Mouse (Mus musculus) gonadal fat pad, adult 2 months (tissue): ENCODE results near the gene Syngr2. TPM values are rescaled to one million over a fixed set of nuclear protein-coding genes. Genes with fewer than 3 reads are reported as not detected.
"Not testable (repeated sequence)": the region's sequence is repeated elsewhere in the genome, so short reads cannot be mapped to it uniquely, and the experiment has no call there.

Experiments
- DNase-seq: peaks from one replicate; pipeline ENCODE4 v3.0.0-alpha.2; 2012; ENCODE audit warnings: low read depth
- polyA plus RNA-seq: library from polyadenylated mRNA; depleted of rRNA; stranded (reverse); fragments of >200 nt; gene quantifications from 2 replicates; pipeline ENCODE4 v1.2.3, GENCODE M21; 2012

Syngr2 gene
- polyA plus RNA-seq, 1 experiment, result 133 TPM

DNA sequence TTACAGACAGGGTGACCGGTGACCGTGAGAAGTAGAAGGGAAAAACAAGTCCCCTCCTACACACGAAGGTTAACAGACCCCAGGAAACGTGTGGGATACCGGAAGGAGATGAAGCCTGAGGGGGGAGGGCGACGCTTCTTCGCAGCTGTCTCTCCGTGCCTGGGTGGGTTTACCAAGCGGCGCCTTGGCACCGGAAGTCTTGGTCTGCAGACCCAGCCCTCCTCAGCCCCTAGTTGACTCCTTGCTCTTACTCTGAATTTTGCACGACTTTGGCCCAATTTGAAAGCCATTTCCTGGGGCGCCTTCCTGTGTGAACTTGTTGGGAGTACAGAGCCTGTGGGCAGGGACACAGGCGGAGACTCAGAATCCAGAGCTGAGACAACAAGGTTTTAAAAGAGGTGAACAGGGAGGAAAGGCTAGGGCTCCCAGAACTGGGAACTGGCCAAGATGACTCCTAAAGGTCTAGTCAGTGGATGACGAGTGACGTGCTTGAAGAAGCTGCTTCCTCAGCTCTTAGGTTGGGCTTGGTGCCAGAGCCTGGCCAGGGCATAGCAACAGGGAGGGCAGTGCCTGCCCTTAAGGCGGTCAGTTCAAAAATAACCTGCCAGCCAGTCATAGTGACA lies 28.2 kb upstream of the Syngr2 start:
- no peak for DNase-seq

DNA sequence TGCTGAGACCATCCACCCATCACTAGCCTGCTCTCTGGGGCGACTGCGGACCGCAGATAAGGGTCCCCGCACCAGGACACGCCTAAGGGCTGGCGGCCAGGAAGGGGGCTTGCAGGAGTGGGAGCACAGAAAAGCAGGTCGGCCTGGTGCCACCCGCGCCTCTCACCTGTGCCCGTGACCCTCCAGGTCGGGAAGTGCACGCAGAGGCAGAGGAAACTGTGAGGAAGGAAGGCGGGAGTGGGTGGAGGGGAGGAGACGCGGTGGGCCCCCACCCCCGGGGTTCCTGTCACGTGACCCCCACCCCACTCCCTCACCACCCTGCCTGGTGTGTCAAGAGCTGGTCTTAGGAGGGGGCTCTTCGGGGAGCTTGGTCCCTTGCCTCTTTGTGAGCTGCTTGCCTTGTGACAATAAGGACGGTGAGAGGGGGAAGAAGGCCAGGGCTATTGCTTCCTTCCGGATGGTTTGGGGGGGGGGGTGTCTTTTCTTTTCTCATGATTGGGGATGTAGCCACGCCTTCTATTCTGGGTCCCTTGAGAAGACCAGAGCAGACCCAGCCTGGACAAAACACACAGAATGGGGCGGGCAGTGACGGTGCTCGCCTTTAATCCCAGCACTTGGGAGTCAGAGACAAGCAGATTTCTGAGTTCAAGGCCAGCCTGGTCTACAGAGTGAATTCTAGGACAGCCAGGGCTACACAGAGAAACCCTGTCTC lies 27.3 kb upstream of the Syngr2 start, which contains the start of the genes Tmc8 and Tmc6:
Tmc8 (plus strand) TSS at position 84 of the 712 bp plus-strand sequence.
Tmc6 (minus strand) TSS at position 206 of the 712 bp plus-strand sequence.
- no peak for DNase-seq

DNA sequence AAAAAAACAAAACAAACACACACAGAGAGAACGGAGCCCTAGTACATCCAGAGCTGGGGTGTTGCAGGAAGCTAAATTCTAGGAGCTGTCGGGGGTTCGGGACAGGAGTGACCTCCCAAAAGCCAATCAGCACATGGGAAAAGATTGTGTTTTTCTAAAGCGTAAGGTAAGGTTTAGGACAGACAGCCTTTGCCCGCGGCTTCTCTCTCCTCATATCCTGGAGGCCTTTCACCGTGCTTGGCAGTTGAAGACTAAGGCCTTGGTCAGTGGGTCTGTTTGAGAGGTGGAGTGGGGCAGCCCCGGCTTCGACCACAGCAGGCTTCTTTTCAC lies 26.8 kb upstream of the Syngr2 start:
- no peak for DNase-seq

DNA sequence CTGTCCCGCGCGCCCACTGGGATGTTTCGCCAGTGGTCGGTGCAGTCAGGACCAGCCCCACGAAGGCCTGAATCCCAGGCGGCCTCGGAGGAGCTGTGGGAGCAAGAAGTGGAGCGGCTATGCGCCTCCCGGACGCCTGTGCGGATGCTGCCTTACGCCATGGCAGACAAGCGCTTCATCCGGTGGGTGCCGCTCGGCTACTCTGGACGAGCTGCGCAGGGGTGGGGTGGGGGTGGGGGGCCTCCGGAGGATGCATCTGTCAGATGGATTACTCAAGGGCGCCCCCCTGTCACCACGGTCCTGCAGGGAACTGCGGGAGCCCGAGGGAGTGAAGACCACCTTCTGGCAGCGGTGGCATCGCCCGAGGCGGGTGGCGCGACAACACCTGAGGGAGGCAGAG lies 26.4 kb upstream of the Syngr2 start:
- DNase-seq, result no peak

DNA sequence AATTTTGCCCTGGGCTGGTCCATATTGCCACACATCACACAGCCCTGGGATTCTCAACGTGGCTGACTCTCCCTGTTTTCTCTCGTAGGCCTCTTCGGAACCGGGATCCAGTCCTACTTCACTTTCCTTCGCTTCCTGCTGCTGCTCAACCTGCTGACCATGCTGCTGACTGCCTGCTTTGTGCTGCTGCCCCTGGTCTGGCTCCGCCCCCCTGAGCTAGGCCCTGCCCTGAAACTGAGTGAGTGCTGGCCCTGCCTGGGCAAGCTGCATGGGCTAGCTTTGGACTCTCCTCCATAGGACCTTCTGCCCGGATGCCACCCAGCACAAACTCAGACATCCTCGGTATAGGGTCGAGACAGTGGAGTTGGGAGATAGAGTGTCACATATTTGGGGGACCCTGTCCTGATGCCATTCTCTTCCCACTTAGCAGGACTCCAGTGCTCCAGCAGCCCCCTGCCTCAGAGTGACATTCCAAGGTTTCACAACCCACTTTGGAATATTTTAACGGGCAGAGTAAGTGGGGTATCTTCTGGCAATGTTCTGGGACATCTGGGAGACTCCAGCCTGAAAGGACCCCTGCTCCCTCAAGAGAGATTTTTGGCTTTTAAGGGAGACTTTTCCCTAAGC lies 25.7 kb upstream of the Syngr2 start:
- no peak for DNase-seq

DNA sequence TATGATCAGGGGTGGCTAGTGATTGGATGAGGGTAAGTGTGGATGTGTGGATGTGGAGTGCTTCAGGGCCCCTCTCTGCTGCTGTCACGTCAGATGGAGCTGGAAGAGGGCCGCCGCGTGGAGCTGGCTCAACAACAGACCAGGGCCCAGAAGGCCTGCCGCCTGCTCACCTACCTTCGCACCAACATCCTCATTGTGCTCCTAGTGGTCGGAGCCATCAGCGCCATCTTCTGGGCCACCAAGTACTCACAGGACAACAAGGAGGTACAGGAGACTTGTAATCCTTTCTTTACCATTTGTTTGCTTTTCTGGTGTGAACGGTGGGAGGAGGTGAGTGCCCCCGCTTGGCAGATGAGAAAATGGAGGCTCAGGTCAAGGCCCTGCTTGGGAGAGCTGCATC lies 23.2 kb upstream of the Syngr2 start:
- no peak for DNase-seq

DNA sequence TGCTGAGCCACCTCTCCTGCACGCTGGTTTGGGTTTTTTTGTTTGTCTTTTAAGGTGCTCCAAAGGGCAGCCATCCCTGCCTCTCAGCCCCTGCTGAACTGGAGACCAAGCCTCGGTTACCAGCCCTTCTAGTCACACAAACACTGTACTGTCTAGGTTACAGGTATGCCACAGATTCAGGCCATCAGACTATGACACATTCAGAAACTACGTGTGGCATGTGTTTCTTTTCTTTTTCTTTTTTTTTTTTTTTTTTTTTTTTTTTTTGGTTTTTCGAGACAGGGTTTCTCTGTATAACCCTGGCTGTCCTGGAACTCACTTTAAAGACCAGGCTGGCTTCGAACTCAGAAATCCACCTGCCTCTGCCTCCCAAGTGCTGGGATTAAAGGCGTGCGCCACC lies 21.0 kb upstream of the Syngr2 start:
- DNase-seq, result not testable (repeated sequence)

DNA sequence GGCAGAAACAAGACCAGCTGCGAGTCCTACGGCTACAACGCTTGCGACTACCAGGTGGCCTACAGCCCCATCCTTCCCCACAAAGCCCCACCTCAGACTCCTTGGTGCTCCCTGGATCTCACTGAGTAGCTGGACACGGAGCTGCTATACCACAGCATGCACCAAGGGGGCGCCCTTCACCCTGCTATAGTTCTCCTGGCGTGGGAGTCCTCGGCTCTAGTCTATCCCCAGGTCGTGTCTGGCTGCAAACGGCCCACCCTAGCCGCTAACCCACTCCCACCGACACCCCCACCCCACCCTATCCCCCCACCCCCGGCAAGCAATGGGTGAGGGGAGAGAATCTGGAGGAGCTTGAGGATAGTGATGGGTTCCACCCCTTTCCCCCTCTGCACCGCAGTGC lies 19.2 kb upstream of the Syngr2 start:
- DNase-seq, result no peak

DNA sequence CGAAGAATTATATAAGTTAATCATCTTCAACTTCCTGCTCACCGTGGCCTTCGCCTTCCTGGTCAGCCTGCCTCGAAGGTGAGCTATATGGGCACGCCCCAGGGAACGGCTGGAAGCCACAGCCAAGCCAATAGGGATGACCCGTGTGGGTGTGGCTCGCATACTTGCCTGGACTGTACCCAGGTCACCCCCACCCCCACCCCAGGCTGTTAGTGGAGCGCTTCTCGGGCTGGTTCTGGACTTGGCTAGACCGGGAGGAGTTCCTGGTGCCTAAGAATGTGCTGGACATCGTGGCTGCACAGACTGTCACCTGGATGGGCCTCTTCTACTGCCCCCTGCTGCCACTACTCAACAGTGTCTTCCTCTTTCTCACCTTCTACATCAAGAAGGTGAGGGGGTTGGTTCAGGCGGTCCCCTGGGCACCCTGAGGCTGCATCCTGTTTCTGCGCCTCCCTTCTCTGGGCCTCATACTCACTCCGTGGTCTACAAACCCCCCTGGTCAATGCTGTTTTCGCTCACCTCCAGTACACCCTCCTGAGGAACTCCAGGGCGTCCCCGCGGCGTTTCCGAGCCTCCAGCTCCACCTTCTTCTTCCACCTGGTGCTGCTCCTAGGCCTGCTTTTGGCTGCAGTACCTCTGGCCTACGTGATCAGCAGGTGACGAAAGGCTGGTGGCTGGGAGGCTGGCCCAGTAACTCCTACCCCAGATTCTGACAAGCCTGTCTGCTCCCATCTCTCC lies 18.6 kb upstream of the Syngr2 start:
- no peak for DNase-seq

DNA sequence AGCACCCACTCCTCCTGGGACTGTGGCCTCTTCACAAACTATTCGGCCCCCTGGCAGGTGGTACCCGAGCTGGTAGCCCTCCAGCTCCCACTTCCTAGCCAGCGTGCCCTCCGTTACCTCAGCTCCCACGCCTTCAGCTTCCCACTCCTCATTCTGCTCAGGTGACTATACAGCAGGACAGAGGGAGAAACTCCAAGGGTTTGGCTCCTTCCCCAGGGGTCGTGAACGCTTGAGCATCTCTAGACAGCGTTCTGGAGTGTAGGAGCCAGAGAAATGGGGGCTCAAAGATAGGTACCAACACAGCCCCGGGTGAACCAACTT lies 18.1 kb upstream of the Syngr2 start:
- no peak for DNase-seq

DNA sequence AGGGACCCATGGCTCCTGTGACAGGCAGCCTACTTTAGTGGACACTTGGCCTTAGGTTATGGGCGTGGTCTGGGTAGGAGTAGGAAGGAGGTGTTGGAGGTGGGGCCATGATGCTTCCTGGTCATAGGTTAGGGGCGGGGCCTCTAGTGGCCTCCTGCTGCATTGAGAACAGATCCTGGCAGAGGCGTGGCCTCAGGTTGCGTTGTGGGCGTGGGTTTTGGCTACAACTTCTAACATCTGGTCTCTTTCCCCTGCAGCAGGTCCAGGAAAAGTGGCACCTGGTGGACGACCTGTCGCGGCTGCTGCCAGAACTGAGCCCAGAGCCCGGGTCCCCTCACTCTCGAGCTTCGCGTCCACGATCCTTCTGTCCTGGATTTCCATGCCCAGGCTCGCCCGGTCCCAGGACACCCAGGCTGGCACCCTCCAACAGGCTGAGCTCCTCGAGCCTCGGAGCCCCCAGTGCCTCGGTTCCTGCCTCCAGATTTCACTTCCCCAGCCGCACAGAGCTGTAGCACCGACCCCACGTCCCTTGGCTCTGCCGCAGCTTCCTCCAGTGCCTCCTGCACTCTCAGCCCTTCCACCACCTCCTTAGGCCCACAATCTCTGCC lies 17.1 kb upstream of the Syngr2 start:
- DNase-seq, result no peak

DNA sequence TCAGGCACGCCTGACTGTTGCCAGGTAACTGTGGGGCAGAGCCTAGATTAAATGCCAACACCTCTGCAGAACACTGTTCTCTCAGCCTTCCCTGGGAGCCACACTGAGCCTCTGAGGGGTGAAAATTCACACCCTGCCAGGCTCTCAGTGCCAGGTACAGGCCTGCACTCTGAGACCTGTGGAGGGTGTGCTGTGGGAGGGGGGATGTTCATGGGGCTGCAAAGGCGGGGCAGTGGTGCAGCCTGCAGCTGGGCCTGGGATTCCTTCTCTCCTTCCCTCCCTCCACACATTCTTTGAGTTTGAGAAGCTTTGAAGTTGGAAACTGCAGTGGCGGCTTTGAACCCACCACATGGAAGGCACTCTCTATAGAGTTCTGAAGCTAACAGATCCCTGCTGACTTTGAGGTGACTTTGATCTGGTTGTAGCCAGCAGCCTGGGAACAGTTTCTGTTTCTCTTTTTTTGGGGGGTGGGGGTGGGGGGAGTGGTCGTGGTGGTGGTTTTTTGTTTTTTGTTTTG lies 15.4 kb upstream of the Syngr2 start:
- no peak for DNase-seq

DNA sequence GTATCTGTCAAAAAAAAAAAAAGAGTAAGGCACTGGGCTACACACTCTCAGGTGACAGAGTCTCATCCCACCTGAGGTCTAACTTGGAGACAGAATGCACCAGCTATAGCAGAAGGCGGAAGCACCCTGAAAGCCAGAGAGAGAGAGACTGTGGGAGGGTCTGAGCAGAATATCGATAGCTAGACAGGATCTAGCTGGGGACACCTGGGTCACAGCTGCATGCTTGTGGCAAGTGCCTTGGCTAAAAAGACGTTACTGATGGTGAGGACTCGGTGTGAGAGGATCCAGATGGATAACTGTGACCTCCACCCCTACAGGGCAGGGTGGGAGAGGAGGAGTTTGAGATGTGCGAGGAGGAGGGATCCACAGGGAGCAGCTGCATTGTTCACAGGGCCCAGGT lies 12.5 kb upstream of the Syngr2 start:
- DNase-seq, result no peak

DNA sequence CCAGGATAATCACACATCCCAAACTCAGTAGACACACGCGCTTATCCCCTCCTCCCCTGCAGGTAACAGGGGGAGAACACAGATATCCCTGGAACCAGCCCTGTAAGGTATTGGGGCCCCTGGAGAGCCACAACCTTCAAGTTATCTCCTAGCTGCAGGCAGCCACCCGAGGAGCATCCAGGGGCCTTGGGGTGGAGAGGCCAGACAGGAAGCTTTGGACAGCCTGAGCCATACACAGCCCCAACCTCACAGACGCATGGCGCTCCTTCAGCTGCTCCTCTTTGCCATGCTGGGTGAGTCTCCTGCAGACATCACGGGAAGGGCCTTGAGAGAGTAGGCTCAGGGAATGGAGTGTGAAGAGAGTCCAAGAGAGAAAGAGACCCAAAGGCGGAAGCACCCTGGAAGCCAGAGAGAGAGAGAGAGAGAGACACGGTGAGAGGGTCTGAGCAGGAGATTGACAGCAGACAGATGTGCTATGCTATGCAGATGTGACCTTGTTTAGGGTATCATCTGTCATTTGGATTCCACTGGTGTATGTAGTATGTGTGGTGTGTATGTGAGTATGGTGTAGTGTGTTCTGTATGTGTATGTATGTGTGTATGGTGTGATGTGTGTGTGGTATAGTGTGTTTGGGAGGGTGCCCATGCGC lies 11.8 kb upstream of the Syngr2 start, which contains the start of gene 6030468B19Rik:
6030468B19Rik (plus strand) TSS at position 150 of the 649 bp plus-strand sequence.
- no peak for DNase-seq

DNA sequence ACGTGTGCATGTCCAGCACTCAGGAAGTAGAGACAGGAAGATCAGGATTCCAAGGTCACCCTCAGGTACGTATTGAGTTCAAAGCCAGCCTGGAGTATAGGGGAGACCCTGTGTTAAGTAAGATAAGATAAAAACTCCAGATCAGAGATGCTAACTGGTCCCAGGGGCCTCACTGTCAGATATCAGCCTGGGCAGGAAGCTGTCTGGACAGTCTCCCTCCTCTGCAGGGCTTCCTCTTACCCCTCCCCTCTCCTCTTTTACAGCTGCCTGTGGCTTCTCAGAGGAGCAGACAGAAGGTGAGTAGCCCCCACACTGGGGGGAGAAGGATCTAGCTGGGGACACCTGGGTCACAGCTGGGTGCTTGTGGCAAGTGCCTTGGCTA lies 11.3 kb upstream of the Syngr2 start:
- no peak for DNase-seq

DNA sequence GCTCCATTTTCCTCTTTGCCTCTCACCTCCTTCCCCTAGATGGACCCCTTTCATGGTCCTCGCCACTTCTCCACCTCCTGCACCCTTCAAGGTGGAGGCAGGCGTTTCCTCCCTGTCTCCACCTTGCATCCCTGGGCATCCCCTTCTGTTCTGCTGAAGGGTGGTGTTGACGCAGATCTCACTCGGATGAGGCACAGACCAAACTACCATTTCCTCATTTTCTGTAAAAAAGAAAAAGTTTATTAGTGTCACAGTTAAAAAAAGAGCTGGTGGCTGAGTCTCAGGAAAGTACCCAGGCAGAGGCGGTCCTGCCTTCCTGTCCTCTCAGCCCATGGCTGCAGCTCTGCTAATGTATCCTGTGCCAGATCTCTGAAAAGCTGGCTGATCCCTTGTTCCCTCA lies 10.3 kb upstream of the Syngr2 start:
- no peak for DNase-seq

DNA sequence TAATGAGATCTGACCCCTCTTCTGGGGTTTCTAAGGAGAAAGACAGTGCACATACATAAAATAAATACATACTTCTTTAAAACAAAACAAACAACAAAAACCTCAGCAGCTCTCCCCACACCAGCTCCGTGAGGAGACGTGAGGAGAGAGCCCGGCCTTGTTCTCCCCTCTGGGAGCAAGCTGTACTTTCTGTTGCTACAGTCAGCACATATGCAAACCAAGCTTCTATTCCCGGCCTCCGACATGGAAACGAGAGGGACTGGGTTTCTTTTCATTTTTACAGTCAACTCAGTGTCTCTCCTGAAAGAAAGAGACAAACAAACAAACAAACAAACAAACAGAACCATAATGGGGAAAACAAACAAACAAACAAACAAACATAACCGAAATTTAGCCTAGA lies 9.4 kb upstream of the Syngr2 start:
- DNase-seq, result no peak

DNA sequence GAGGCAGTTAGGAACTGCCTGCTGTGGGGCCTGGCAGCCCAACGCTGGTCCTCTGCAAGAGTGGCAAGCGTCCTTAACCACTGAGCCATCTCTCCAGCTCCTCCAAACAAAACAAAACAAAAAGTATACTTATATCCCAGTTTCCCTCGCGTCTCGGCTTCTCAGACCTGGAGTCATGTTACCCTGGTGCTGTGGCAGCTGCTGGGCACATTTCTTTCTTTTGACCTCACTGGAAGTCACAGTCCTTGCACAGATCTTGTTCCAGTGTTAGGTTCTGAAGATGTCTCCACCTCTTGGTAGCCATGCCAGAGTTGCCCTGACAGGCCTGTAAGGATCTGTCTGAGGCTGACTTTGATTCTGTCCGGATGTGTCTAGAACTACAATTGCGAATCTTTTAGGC lies 7.8 kb upstream of the Syngr2 start:
- no peak for DNase-seq

DNA sequence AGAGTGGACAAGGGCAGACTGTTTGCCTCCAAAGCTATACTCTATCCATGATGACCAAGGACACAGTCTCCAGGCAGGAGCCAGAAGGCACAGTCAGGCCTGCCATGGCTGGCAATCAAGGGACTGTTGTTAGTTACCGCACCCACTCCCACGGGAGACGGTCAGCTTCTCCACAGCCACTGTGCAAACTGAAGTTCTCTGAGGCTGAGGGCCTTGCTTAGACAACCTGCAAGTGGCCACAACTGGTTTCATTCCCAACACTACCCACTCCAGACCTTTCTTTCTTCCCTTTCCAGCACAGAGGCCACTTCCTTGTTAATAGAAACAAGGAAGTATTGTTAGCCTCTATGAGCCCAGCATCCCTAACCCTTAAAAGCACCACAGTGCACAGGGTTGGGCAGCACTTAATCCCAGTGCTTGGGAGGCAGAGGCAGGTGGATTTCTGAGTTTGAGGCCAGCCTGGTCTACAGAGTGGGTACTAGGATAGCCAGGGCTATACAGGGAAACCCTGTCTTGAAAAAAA lies 6.2 kb upstream of the Syngr2 start:
- no peak for DNase-seq

DNA sequence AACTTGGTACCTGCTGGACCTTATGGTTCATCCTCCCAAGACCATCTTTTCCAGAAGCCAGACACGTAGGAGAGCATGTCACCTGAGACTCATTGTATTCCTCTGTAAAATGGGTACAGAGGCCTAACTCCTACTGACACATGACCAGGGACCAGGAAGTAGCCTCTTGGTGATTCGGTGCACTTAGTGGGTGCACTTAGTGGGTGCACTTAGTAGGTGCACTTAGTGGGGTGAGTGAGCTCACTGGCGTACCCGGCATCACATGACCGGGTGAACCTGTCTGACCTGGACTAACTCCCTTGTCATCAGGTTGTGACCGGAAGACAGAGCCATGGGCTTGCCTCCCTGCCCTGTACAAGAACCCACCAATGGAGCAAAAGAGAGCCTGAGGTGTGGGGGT lies 2.7 kb upstream of the Syngr2 start:
- DNase-seq, result no peak

DNA sequence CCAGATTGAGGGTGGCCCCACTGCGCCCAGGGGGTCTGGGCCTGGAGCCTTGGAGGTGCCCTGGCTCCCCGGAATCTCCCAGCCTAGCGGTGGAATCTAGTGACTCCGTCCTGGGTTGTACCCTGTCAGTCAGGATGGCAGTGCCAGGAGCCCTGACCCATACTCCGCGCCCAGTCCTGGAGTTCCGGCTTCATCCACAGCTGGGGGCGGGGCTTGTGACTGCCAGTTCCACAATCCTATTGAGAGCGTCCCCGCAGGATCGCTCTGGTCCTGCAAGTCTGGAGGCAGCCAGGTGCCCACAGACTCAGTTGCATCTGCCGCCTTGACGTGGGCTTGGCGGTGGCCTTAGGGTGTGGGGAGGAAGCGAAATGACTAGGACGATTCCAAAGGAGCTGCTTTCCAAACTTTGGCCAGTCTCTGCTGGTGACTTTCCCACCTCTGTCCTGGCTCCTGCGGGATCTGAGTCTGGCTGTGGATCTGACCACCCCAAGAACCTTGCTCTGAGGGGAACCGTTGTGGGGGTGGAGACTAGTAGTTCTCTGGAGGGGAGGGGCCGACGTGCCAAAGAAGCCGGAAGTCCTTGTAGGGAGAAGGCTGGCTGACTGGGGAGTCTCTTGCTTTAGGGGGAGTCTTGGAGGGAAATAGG lies 1.1 kb downstream of the Syngr2 start:
- no peak for DNase-seq
